Mouse (Mus musculus): ENCODE measurements around the gene Tgfbr1. TPM values are rescaled to one million over a fixed set of nuclear protein-coding genes. Genes with fewer than 3 reads are reported as not detected.

Tgfbr1 gene
- polyA plus RNA-seq, 1 experiment from 2014 or later: 31.9 TPM

- Histone ChIP-seq H3K27ac (no peak overlapping the region), H3K4me3 (ENCODE audit: inconsistent target) (no peak overlapping the region), H3K79me2 (ENCODE audit: inconsistent target) (no peaks in the 10 kb centered on the region), H3K36me3 (ENCODE audit: inconsistent target) (no peaks in the 10 kb centered on the region)
- 62% methylated on average over 18 of the region's 18 CpGs for WGBS (ENCODE audit: missing documents)
Measured at GRCm38 (mm10) chr4:47449586-47450522, 96.8 kb downstream of the Tgfbr1 start.

Other genes starting within 250 kb of the Tgfbr1 start
- 0.47 to 1.2 TPM (median 0.62 TPM) in 3 replicates for gene Col15a1, start 145.1 kb upstream of the Tgfbr1 start, polyA plus RNA-seq (2018)
- gene Alg2, start 121.1 kb downstream of the Tgfbr1 start, polyA plus RNA-seq (2018): 22.2 to 32.2 TPM (median 25.4 TPM) in 3 replicates
- gene Sec61b, start 121.4 kb downstream of the Tgfbr1 start, polyA plus RNA-seq (2018): 81.0 to 264 TPM (median 212 TPM) in 3 replicates

Measured in macrophage (primary cell).